8 mouse cellular contexts compared by ENCODE assay signal in genomic region chr2:152398691-152399090, GRCm38 (mm10). TPM values are rescaled to one million over a fixed set of nuclear protein-coding genes. Genes with fewer than 3 reads are reported as not detected.
A peak's percentile ranks its signal among the peaks of the same experiment; 100 is the strongest.
DNase-seq lines count a peak whose midpoint lies in the region; ATAC-seq lines count a peak whose summit lies in the region.

No protein-coding gene starts in this region.

- peak; percentile 75 for ATAC-seq in activated CD4-positive, CD25-positive, alpha-beta regulatory T cell, adult 4 months
- peak; percentile 73 for ATAC-seq in common myeloid progenitor, adult 5-6 weeks (replicated peaks; ENCODE audit: low read depth, poor library complexity, severe bottlenecking)
- ATAC-seq in megakaryocyte, adult 5-6 weeks (ENCODE audit: poor library complexity, severe bottlenecking): peak; percentile 88

- DNase-seq in gastrocnemius, adult 8-10 months (ENCODE audit: low spot score in 2 of 2): peak; percentile 79 to 87
- peak; percentile 92 for DNase-seq in induced T-regulatory cell, adult 2 months (ENCODE audit: low read depth)
- DNase-seq in left cerebral cortex, adult 8-10 months (ENCODE audit: low spot score in 2 of 2): peak; percentile 82 to 92
- peak; percentile 94 for DNase-seq in right cerebral cortex, adult 18-20 months
- DNase-seq in urinary bladder, adult 2 months (ENCODE audit: low spot score): peak; percentile 83

RNA-seq across cellular contexts. Expression of gene Sox12, which starts 0.8 kb away (rescaled TPM):
- under 1 TPM; 0.30 to 0.33 TPM for polyA plus RNA-seq in activated CD4-positive, CD25-positive, alpha-beta regulatory T cell, adult 4 months (2017; shearing (Covaris generic))
- total RNA-seq in common myeloid progenitor, adult 5-6 weeks (2017): 3.3 and 3.7 TPM in 2 replicates
- under 1 TPM; 0.34 to 0.58 (median 0.49) TPM for total RNA-seq in gastrocnemius, adult 8-10 months (2022)
- total RNA-seq in left cerebral cortex, adult 8-10 months (2022): 10 to 100 TPM; 12.9 to 15.4 (median 14.3) TPM
- total RNA-seq in megakaryocyte, adult 5-6 weeks (2015): 0.27 and 0.60 TPM in 2 replicates
- total RNA-seq in megakaryocyte, adult 5-6 weeks (2017): 0.12 and 0.15 TPM in 2 replicates
- polyA plus RNA-seq in urinary bladder, adult 2 months (2012; rRNA removed): 8.6 and 12.6 TPM in 2 replicates

RNA-seq across cellular contexts. Expression of gene Zcchc3, which starts 16.1 kb away (rescaled TPM):
- polyA plus RNA-seq in activated CD4-positive, CD25-positive, alpha-beta regulatory T cell, adult 4 months (2017; shearing (Covaris generic)): under 1 TPM; 0.70 to 0.74 TPM
- total RNA-seq in common myeloid progenitor, adult 5-6 weeks (2017): 3.7 and 4.3 TPM in 2 replicates
- under 1 TPM; 0.46 to 0.88 (median 0.84) TPM for total RNA-seq in gastrocnemius, adult 8-10 months (2022)
- 10 to 100 TPM in 3 of 4 experiments, 1 to 10 TPM in 1; 9.6 to 11.2 (median 10.9) TPM for total RNA-seq in left cerebral cortex, adult 8-10 months (2022)
- total RNA-seq in megakaryocyte, adult 5-6 weeks (2015): 0.98 and 1.9 TPM in 2 replicates
- total RNA-seq in megakaryocyte, adult 5-6 weeks (2017): 2.1 and 2.6 TPM in 2 replicates
- polyA plus RNA-seq in urinary bladder, adult 2 months (2012; rRNA removed): 8.7 and 9.7 TPM in 2 replicates

RNA-seq across cellular contexts. Expression of gene 6820408C15Rik, which starts 16.7 kb away (rescaled TPM):
- polyA plus RNA-seq in activated CD4-positive, CD25-positive, alpha-beta regulatory T cell, adult 4 months (2017; shearing (Covaris generic)): not detected
- not detected in 2 replicates for total RNA-seq in common myeloid progenitor, adult 5-6 weeks (2017)
- total RNA-seq in gastrocnemius, adult 8-10 months (2022): not detected
- 1 to 10 TPM; 2.0 to 3.7 (median 2.7) TPM for total RNA-seq in left cerebral cortex, adult 8-10 months (2022)
- total RNA-seq in megakaryocyte, adult 5-6 weeks (2015): not detected in 2 replicates
- total RNA-seq in megakaryocyte, adult 5-6 weeks (2017): not detected in 2 replicates
- 0.40 and 0.45 TPM in 2 replicates for polyA plus RNA-seq in urinary bladder, adult 2 months (2012; rRNA removed)

RNA-seq across cellular contexts. Expression of gene Nrsn2, which starts 22.3 kb away (rescaled TPM):
- polyA plus RNA-seq in activated CD4-positive, CD25-positive, alpha-beta regulatory T cell, adult 4 months (2017; shearing (Covaris generic)): not detected
- not detected in 2 replicates for total RNA-seq in common myeloid progenitor, adult 5-6 weeks (2017)
- total RNA-seq in gastrocnemius, adult 8-10 months (2022): under 1 TPM in 1 of 4 experiments, not detected in 3; 0.22 TPM
- 100 to 1,000 TPM; 112 to 125 (median 120) TPM for total RNA-seq in left cerebral cortex, adult 8-10 months (2022)
- total RNA-seq in megakaryocyte, adult 5-6 weeks (2015): not detected in 2 replicates
- total RNA-seq in megakaryocyte, adult 5-6 weeks (2017): not detected in 2 replicates
- polyA plus RNA-seq in urinary bladder, adult 2 months (2012; rRNA removed): not detected in 2 replicates

RNA-seq across cellular contexts. Expression of gene Trib3, which starts 54.9 kb away (rescaled TPM):
- 1 to 10 TPM; 3.4 to 5.1 TPM for polyA plus RNA-seq in activated CD4-positive, CD25-positive, alpha-beta regulatory T cell, adult 4 months (2017; shearing (Covaris generic))
- total RNA-seq in common myeloid progenitor, adult 5-6 weeks (2017): not detected in 2 replicates
- 1 to 10 TPM in 2 of 4 experiments, under 1 TPM in 2; 0.58 to 2.0 (median 1.1) TPM for total RNA-seq in gastrocnemius, adult 8-10 months (2022)
- 1 to 10 TPM in 3 of 4 experiments, under 1 TPM in 1; 0.84 to 2.1 (median 1.5) TPM for total RNA-seq in left cerebral cortex, adult 8-10 months (2022)
- total RNA-seq in megakaryocyte, adult 5-6 weeks (2015): 0.16 and 1.3 TPM in 2 replicates
- 1.1 TPM in 1 of 2 replicates, not detected in the other for total RNA-seq in megakaryocyte, adult 5-6 weeks (2017)
- 2.4 and 2.9 TPM in 2 replicates for polyA plus RNA-seq in urinary bladder, adult 2 months (2012; rRNA removed)

Comparison
In these comparisons a context has a peak if more than half of its experiments do, and no peak if none do; other contexts are left out.
1. Peak in every context shown above with its lines: DNase-seq and ATAC-seq.